Mouse (Mus musculus) bone marrow, adult 2 months (tissue): ENCODE results near the gene Klhl36. TPM values are rescaled to one million over a fixed set of nuclear protein-coding genes. Genes with fewer than 3 reads are reported as not detected.

Source experiments
- H3K27ac ChIP-seq: fragments of 200-500 bp; 2 replicates; pipeline ENCODE4 v1.5.1; 2012; ENCODE audit warnings: low read depth, mild to moderate bottlenecking, control low read depth, inconsistent platforms, low read length; ENCODE audit not compliant: control insufficient read depth, poor library complexity, insufficient read depth
- H3K4me1 ChIP-seq: fragments of 200-500 bp; 2 replicates; pipeline ENCODE4 v1.6.1; 2011; ENCODE audit warnings: low read length; ENCODE audit not compliant: control insufficient read depth, insufficient read depth
- H3K4me3 ChIP-seq: fragments of 200-500 bp; replicated peaks from 2 replicates; pipeline ENCODE3; 2011; ENCODE audit warnings: mild to moderate bottlenecking, low read depth, low read length, control low read depth; ENCODE audit not compliant: control insufficient read depth
- CTCF ChIP-seq: fragments of 200-500 bp; IDR thresholded peaks from 2 replicates; pipeline ENCODE4 v1.5.1; 2011; ENCODE audit warnings: low read length, control low read depth; ENCODE audit not compliant: control insufficient read depth, insufficient read depth
- POLR2A ChIP-seq: fragments of 200-500 bp; IDR thresholded peaks from 2 replicates; pipeline ENCODE4 v1.6.1; 2011; ENCODE audit warnings: low read depth, mild to moderate bottlenecking, control low read depth, low read length, borderline replicate concordance; ENCODE audit not compliant: control insufficient read depth
- WGBS: fragments of 180-500 bp; shearing (Covaris S2); methylation state at CpG from one replicate; pipeline ENCODE4 v1.1.7; 2018; 5-methylcytosine and 5-hydroxymethylcytosine counted together
- polyA plus RNA-seq: library from polyadenylated mRNA; stranded (reverse); fragments of >200 nt; gene quantifications from 2 replicates; pipeline ENCODE4 v1.2.4, GENCODE M21; 2011; ENCODE audit warnings: low replicate concordance; ENCODE audit not compliant: missing spikeins, insufficient read depth, insufficient read length

Klhl36 gene
- polyA plus RNA-seq, 1 experiment = 4.8 TPM

GRCm38 (mm10) chr8:119909944-119910546 lies 48.0 kb downstream of the Klhl36 start, which contains the start of gene Usp10:
Gene Usp10 (plus strand): TSS chr8:119910360.
- TF ChIP-seq CTCF = no peak
- TF ChIP-seq POLR2A = no peak
- peak within 1 kb of the TSS; percentile 97 for H3K4me3 ChIP-seq
- WGBS = 21% methylated on average over 13 of the region's 13 CpGs
- peak within 1 kb of the TSS; percentile 95 for H3K27ac ChIP-seq
- H3K4me1 ChIP-seq = no peaks in the 10 kb centered on the region; the same call in none of the 2 replicates

- Histone ChIP-seq H3K4me1 (no peaks in the 10 kb centered on the region; the same call in none of the 2 replicates), H3K4me3 (peak within 1 kb of the TSS; percentile 97), H3K27ac (peak within 1 kb of the TSS; percentile 95)
- WGBS = under 1% methylated on average over 79 of the region's 97 CpGs
- TF ChIP-seq CTCF (no peak), POLR2A (peak; percentile 55; the same call in 1 of the 2 replicates)
Observed at GRCm38 (mm10) chr8:119910547-119911257, 48.6 kb downstream of the Klhl36 start, which contains the start of gene Gm20388. Gene Gm20388 (plus strand): TSS chr8:119910841.

- H3K4me1 ChIP-seq = peaks cover 3% of the 10 kb centered on the region
- 2% methylated on average over 30 of the region's 30 CpGs for WGBS
- TF ChIP-seq CTCF (no peak), POLR2A (no peak)
- H3K4me3 ChIP-seq = peak overlapping the region; percentile 97
- H3K27ac ChIP-seq = peak overlapping the region; percentile 95
Observed at GRCm38 (mm10) chr8:119911258-119911962, 49.3 kb downstream of the Klhl36 start.

- WGBS = 84% methylated on average over 6 of the region's 6 CpGs
- Histone ChIP-seq H3K4me1 (peaks cover 3% of the 10 kb centered on the region), H3K4me3 (peak overlapping the region; percentile 32), H3K27ac (no peak overlapping the region)
- TF ChIP-seq CTCF (no peak), POLR2A (no peak)
Observed at GRCm38 (mm10) chr8:119912643-119913042, 50.6 kb downstream of the Klhl36 start.

GRCm38 (mm10) chr8:119913181-119913580 lies 51.1 kb downstream of the Klhl36 start:
- TF ChIP-seq CTCF (no peak), POLR2A (no peak)
- H3K4me3 ChIP-seq = no peak overlapping the region
- H3K4me1 ChIP-seq = peaks cover 3% of the 10 kb centered on the region
- no peak overlapping the region for H3K27ac ChIP-seq
- WGBS = 78% methylated on average over 3 of the region's 3 CpGs

- no peak for TF ChIP-seq CTCF
- no peak for TF ChIP-seq POLR2A
- Histone ChIP-seq H3K4me1 (peaks cover 3% of the 10 kb centered on the region), H3K4me3 (no peak overlapping the region), H3K27ac (no peak overlapping the region)
- 11% methylated on average over 2 of the region's 2 CpGs for WGBS
Observed at GRCm38 (mm10) chr8:119914161-119914560, 52.1 kb downstream of the Klhl36 start.

GRCm38 (mm10) chr8:119915298-119915697 lies 53.2 kb downstream of the Klhl36 start:
- WGBS = 83% methylated on average over 4 of the region's 4 CpGs

More at GRCm38 (mm10) chr8:119915298-119915697, 53.2 kb downstream of the Klhl36 start:
- no peak overlapping the region for H3K27ac ChIP-seq
- H3K4me1 ChIP-seq = peaks cover 3% of the 10 kb centered on the region
- TF ChIP-seq CTCF = no peak
- TF ChIP-seq POLR2A = no peak
- H3K4me3 ChIP-seq = no peak overlapping the region
